Mouse (Mus musculus): ENCODE data around the gene Slc22a15. TPM values are rescaled to one million over a fixed set of nuclear protein-coding genes. Genes with fewer than 3 reads are reported as not detected.

Slc22a15 gene
- polyA plus RNA-seq, 1 experiment from 2014 or later, result 7.6 TPM

GRCm38 (mm10) chr3:101806149-101806548 lies 118.1 kb downstream of the Slc22a15 start:
- Histone ChIP-seq H3K27me3 (ENCODE audit: control insufficient read depth, insufficient read depth, low read length) (no peaks in the 10 kb centered on the region), H3K27ac (ENCODE audit: low read depth, low read length) (no peak overlapping the region), H3K4me1 (ENCODE audit: control insufficient read depth, insufficient read depth, low read length) (peaks cover 7% of the 10 kb centered on the region), H3K36me3 (ENCODE audit: control insufficient read depth, insufficient read depth, low read length) (no peaks in the 10 kb centered on the region), H3K9me3 (ENCODE audit: control insufficient read depth, low read length) (no peaks in the 10 kb centered on the region), H3K4me2 (ENCODE audit: low read depth) (no peak overlapping the region), H3K4me3 (ENCODE audit: low read depth, low read length) (no peak overlapping the region), H3K9ac (ENCODE audit: low read length) (no peak overlapping the region)
- DNase-seq (ENCODE audit: low spot score), result peak; percentile 93
- WGBS, result 6% methylated on average over 16 of the region's 16 CpGs
- ATAC-seq (ENCODE audit: insufficient read depth, low FRiP score, low TSS enrichment), result peak; percentile 79

Other genes with a start within 250 kb of the Slc22a15 start
- gene Mab21l3, start 75.5 kb downstream of the Slc22a15 start, polyA plus RNA-seq (2014; fragmentation: Nextera tagmentation; extraction: Ambion mirVana), result 0.45 and 0.76 TPM in 2 replicates
- 94.0 and 109 TPM in 2 replicates for gene Nhlh2, start 85.6 kb upstream of the Slc22a15 start, polyA plus RNA-seq (2014; fragmentation: Nextera tagmentation; extraction: Ambion mirVana)
- 8.9 and 9.5 TPM in 2 replicates for gene Casq2, start 162.0 kb upstream of the Slc22a15 start, polyA plus RNA-seq (2014; fragmentation: Nextera tagmentation; extraction: Ambion mirVana)